Mouse (Mus musculus): ENCODE results near the gene Nr1h3.

Nr1h3 gene

GRCm38 (mm10) chr2:91137481-91137880 lies 65.2 kb downstream of the Nr1h3 start:
- DNase-seq = no peak

DNA sequence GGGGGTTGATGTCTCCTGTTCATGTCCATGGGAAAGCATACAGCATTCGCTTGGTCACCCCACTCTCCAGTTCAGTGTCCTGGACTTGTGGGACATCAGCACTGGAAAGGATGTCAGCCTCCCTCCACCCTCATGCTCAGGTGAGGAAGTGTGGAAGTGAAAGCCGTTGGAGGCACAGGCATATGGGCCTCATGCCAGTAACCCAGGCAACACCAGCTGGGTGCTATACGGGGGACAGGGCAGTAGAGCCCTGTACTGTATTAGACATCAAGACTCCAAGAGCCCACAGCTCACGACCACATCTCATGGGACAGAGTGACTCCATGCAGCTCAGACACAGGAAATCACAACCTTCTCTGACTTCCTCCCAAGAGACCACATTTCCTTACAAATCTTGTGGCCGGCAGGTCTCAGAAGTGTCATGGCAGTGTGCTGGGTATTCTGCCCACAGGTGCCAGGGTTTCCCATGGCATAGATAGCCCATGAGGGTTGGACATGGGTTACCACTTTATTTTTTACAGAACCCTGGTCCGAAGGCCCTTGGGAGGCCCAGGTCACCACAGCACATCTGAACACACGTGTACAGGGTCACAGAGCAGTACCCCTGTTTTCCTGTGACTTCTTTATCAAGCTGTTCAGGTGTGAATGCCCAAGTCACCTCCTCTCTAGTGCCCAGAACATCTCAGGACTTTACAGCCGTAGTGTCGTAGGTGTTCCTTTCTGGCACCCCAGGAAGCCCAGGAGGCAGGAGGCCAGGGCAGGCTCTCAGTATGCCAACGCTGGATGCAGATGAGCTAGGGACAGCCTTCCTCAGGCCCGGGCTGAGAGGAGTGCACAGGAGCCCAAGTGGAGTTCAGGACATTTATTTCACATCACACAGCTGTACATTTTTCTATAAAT lies 65.9 kb downstream of the Nr1h3 start:
- DNase-seq = no peak
